Mouse (Mus musculus) MEL (cell line): Measurements from ENCODE around the gene Grip2. TPM values are rescaled to one million over a fixed set of nuclear protein-coding genes. Genes with fewer than 3 reads are reported as not detected.

Source experiments
- DNase-seq: peaks from one replicate; pipeline ENCODE4 v3.0.0; 2011; ENCODE audit warnings: low read depth, low spot score
- H3K27ac ChIP-seq: 2 replicates; pipeline ENCODE4 v1.5.1; 2012; ENCODE audit warnings: low read depth, mild to moderate bottlenecking, control low read depth, low read length, moderate library complexity; ENCODE audit not compliant: control insufficient read depth
- H3K27me3 ChIP-seq, 2 experiments: fragments of 150-350 bp in 1 of 2; sonication (generic) in 1 of 2; 2 replicates each; pipeline ENCODE4 v1.6.1; 2012; ENCODE audit warnings: low read length in 2 of 2, mild to moderate bottlenecking in 2 of 2, improper control_type of control experiment in 1 of 2, moderate library complexity in 1 of 2; ENCODE audit not compliant: insufficient read depth in 2 of 2, control insufficient read depth in 1 of 2
- H3K36me3 ChIP-seq, 2 experiments: 2 replicates each; pipeline ENCODE4 v1.6.1; 2012 to 2014; ENCODE audit warnings: low read length in 2 of 2, improper control_type of control experiment in 1 of 2, inconsistent platforms in 1 of 2, mild to moderate bottlenecking in 1 of 2; ENCODE audit not compliant: insufficient read depth in 2 of 2, control insufficient read depth in 1 of 2
- H3K4me1 ChIP-seq, 2 experiments: fragments of 150-350 bp in 1 of 2; sonication (generic) in 1 of 2; 2 replicates each; pipeline ENCODE4 v1.6.1; 2012; ENCODE audit warnings: low read length in 2 of 2, improper control_type of control experiment in 1 of 2, mild to moderate bottlenecking in 1 of 2; ENCODE audit not compliant: insufficient read depth in 2 of 2, control insufficient read depth in 1 of 2
- H3K4me3 ChIP-seq, 2 experiments: fragments of 150-350 bp in 1 of 2; sonication (generic) in 1 of 2; 2 replicates each; pipeline ENCODE4 v1.5.1; 2012; ENCODE audit warnings: low read depth in 2 of 2, low read length in 2 of 2, mild to moderate bottlenecking in 2 of 2, moderate library complexity in 2 of 2, control low read depth in 1 of 2, improper control_type of control experiment in 1 of 2; ENCODE audit not compliant: control insufficient read depth in 1 of 2, insufficient read depth in 1 of 2
- H3K79me2 ChIP-seq: 2 replicates; pipeline ENCODE4 v1.6.1; 2012; ENCODE audit warnings: mild to moderate bottlenecking, low read length, moderate library complexity; ENCODE audit not compliant: control insufficient read depth, poor library complexity, insufficient read depth
- H3K9ac ChIP-seq: 2 replicates; pipeline ENCODE4 v1.6.1; 2012; ENCODE audit warnings: low read depth, mild to moderate bottlenecking, control low read depth, low read length, moderate library complexity; ENCODE audit not compliant: control insufficient read depth, poor library complexity, severe bottlenecking
- H3K9me3 ChIP-seq: fragments of 150-350 bp; sonication (generic); replicated peaks from 2 replicates; pipeline ENCODE4 v1.6.1; 2012; ENCODE audit warnings: mild to moderate bottlenecking, low read length, improper control_type of control experiment, moderate library complexity; ENCODE audit not compliant: insufficient read depth
- CHD1 ChIP-seq: IDR thresholded peaks from 2 replicates; pipeline ENCODE4 v1.6.1; 2012; ENCODE audit warnings: low read depth, mild to moderate bottlenecking, inconsistent platforms, low read length, improper control_type of control experiment
- CHD2 ChIP-seq: IDR thresholded peaks from 2 replicates; pipeline ENCODE4 v1.6.1; 2011; ENCODE audit warnings: low read length, improper control_type of control experiment
- CTCF ChIP-seq, 3 experiments: IDR thresholded peaks in 2 of 3; conservative IDR thresholded peaks in 1 of 3; 2 replicates each; pipeline ENCODE4 v1.5.1; 2011 to 2012; ENCODE audit warnings: low read length in 3 of 3, low read depth in 2 of 3, mild to moderate bottlenecking in 2 of 3, improper control_type of control experiment in 1 of 3, inconsistent platforms in 1 of 3, mixed read lengths in 1 of 3, moderate library complexity in 1 of 3; ENCODE audit not compliant: control insufficient read depth in 1 of 3, insufficient read depth in 1 of 3, poor library complexity in 1 of 3, severe bottlenecking in 1 of 3
- E2F4 ChIP-seq: IDR thresholded peaks from 2 replicates; pipeline ENCODE4 v1.6.1; 2011; ENCODE audit warnings: low read depth, low read length, improper control_type of control experiment, borderline replicate concordance
- ETS1 ChIP-seq: IDR thresholded peaks from 2 replicates; pipeline ENCODE4 v1.6.1; 2012; ENCODE audit warnings: low read depth, mild to moderate bottlenecking, inconsistent platforms, low read length, improper control_type of control experiment, moderate library complexity
- GATA1 ChIP-seq: IDR thresholded peaks from 2 replicates; pipeline ENCODE4 v1.6.1; 2011; ENCODE audit warnings: low read depth, low read length, improper control_type of control experiment
- HCFC1 ChIP-seq: IDR thresholded peaks from 2 replicates; pipeline ENCODE4 v1.6.1; 2012; ENCODE audit warnings: low read depth, mild to moderate bottlenecking, inconsistent platforms, low read length, improper control_type of control experiment, moderate library complexity
- JUND ChIP-seq: IDR thresholded peaks from 2 replicates; pipeline ENCODE4 v1.6.1; 2011; ENCODE audit warnings: low read depth, mild to moderate bottlenecking, improper control_type of control experiment, low read length
- MEF2A ChIP-seq: IDR thresholded peaks from 2 replicates; pipeline ENCODE4 v1.6.1; 2014; ENCODE audit warnings: low read depth, mild to moderate bottlenecking, inconsistent platforms, low read length, improper control_type of control experiment; ENCODE audit not compliant: poor library complexity, insufficient replicate concordance, severe bottlenecking; ENCODE audit errors: extremely low read depth
- MYC ChIP-seq: IDR thresholded peaks from 2 replicates; pipeline ENCODE4 v1.6.1; 2011; ENCODE audit warnings: low read depth, mild to moderate bottlenecking, low read length, improper control_type of control experiment, moderate library complexity
- NRF1 ChIP-seq: IDR thresholded peaks from 2 replicates; pipeline ENCODE4 v1.6.1; 2014; ENCODE audit warnings: low read depth, mild to moderate bottlenecking, inconsistent platforms, low read length, improper control_type of control experiment, moderate library complexity; ENCODE audit not compliant: poor library complexity, insufficient read depth, severe bottlenecking
- POLR2AphosphoS5 ChIP-seq: IDR thresholded peaks from 2 replicates; pipeline ENCODE4 v1.6.1; 2012; ENCODE audit warnings: low read depth, borderline replicate concordance, mild to moderate bottlenecking, inconsistent platforms, low read length, moderate library complexity, mixed read lengths
- RCOR1 ChIP-seq: IDR thresholded peaks from 2 replicates; pipeline ENCODE4 v1.6.1; 2012; ENCODE audit warnings: low read depth, mild to moderate bottlenecking, inconsistent platforms, low read length, improper control_type of control experiment
- SMC3 ChIP-seq: IDR thresholded peaks from 2 replicates; pipeline ENCODE4 v1.6.1; 2011; ENCODE audit warnings: low read depth, low read length, improper control_type of control experiment
- TAL1 ChIP-seq: IDR thresholded peaks from 2 replicates; pipeline ENCODE4 v1.6.1; 2012; ENCODE audit warnings: mild to moderate bottlenecking, inconsistent platforms, low read length, moderate library complexity, mixed read lengths
- TBP ChIP-seq: IDR thresholded peaks from 2 replicates; pipeline ENCODE4 v1.8.0; 2011; ENCODE audit warnings: low read depth, low read length, improper control_type of control experiment
- TCF12 ChIP-seq: IDR thresholded peaks from 2 replicates; pipeline ENCODE4 v1.6.1; 2014; ENCODE audit warnings: low read depth, mild to moderate bottlenecking, inconsistent platforms, low read length, improper control_type of control experiment, moderate library complexity
- USF2 ChIP-seq, 2 experiments: IDR thresholded peaks; 2 replicates each; pipeline ENCODE4 v1.6.1; 2011 to 2012; ENCODE audit warnings: improper control_type of control experiment in 2 of 2, low read length in 2 of 2, borderline replicate concordance in 1 of 2, inconsistent platforms in 1 of 2, low read depth in 1 of 2, mild to moderate bottlenecking in 1 of 2; ENCODE audit not compliant: insufficient read depth in 1 of 2
- ZC3H11A ChIP-seq: IDR thresholded peaks from 2 replicates; pipeline ENCODE4 v1.6.1; 2012; ENCODE audit warnings: low read depth, mild to moderate bottlenecking, inconsistent platforms, low read length, improper control_type of control experiment
- ZKSCAN1 ChIP-seq: IDR thresholded peaks from 2 replicates; pipeline ENCODE4 v1.6.1; 2012; ENCODE audit warnings: low read depth, mild to moderate bottlenecking, inconsistent platforms, low read length, improper control_type of control experiment, moderate library complexity
- ZMIZ1 ChIP-seq: IDR thresholded peaks from 2 replicates; pipeline ENCODE4 v1.6.1; 2012; ENCODE audit warnings: low read depth, mild to moderate bottlenecking, inconsistent platforms, low read length, improper control_type of control experiment, moderate library complexity
- ZNF384 ChIP-seq: IDR thresholded peaks from 2 replicates; pipeline ENCODE4 v1.6.1; 2012; ENCODE audit warnings: low read depth, mild to moderate bottlenecking, inconsistent platforms, low read length, improper control_type of control experiment
- polyA plus RNA-seq, 2 experiments: library from polyadenylated mRNA; stranded (reverse) in 1 of 2; unstranded in 1 of 2; fragments of >175 nt in 1 of 2; fragments of >200 nt in 1 of 2; gene quantifications; 2 replicates each; pipeline versions ENCODE4 v1.2.1 to v1.2.4; 2012; ENCODE audit warnings: low replicate concordance in 2 of 2, low read depth in 1 of 2; ENCODE audit not compliant: insufficient read length in 2 of 2, insufficient read depth in 1 of 2, missing spikeins in 1 of 2
- total RNA-seq: library from RNA; depleted of rRNA; stranded (reverse); fragments of 300-350 nt; gene quantifications from 2 replicates; pipeline ENCODE4 v1.2.3, GENCODE M21; 2012

Gene Grip2
- total and polyA plus RNA-seq, 3 experiments = not detected

- TF ChIP-seq CHD2 = no peak
- TF ChIP-seq POLR2AphosphoS5 = no peak
- TF ChIP-seq TBP = no peak
- TF ChIP-seq USF2 (IDR thresholded peaks at IDR 0.05; ENCODE audit: borderline replicate concordance in 1 of 2, insufficient read depth in 1 of 2, low read depth in 1 of 2, low read length in 2 of 2) = no peak
- no peak for TF ChIP-seq GATA1
- no peak for TF ChIP-seq TAL1
- TF ChIP-seq NRF1 = no peak
- TF ChIP-seq CHD1 = no peak
- no peak for TF ChIP-seq JUND
- TF ChIP-seq TCF12 = no peak
- no peak for TF ChIP-seq ZKSCAN1
- TF ChIP-seq E2F4 = no peak
- no peak for TF ChIP-seq HCFC1
- TF ChIP-seq ZMIZ1 = no peak
- no peak for TF ChIP-seq SMC3
- DNase-seq = no peak
- Histone ChIP-seq H3K9me3 (no peaks in the 10 kb centered on the region), H3K4me1 (no peaks in the 10 kb centered on the region), H3K27me3 (no peaks in the 10 kb centered on the region), H3K4me3 (no peak overlapping the region), H3K79me2 (no peaks in the 10 kb centered on the region), H3K36me3 (peaks cover 0 to 8% of the 10 kb centered on the region in 2 experiments; a peak in 2 of 4 replicates), H3K27ac (no peak overlapping the region), H3K9ac (no peak overlapping the region)
Measured at GRCm38 (mm10) chr6:91737451-91737850, 89.6 kb downstream of the Grip2 start.

DNA sequence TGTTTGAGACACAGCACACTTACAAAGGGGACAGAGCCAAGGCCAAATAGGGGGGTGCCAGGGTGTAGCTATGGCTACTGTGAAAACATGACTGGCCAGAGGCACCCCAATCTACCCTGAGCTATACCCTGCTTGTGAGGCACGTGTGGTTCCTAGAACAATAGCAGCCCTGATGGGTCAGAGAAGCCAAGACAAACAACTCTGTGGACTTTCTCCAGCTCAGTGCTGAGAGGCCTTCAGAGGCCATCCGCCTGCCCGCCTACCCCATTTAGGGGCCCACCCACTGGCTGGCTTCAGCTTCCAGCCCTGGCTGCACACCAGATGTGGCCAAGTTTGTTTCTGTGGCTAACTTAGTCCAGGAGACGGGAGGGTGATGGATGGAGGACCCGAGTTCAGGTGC is 90.6 kb downstream of the Grip2 start:
- H3K79me2 ChIP-seq = no peaks in the 10 kb centered on the region
- no peaks in the 10 kb centered on the region for H3K4me1 ChIP-seq
- H3K27me3 ChIP-seq = no peaks in the 10 kb centered on the region
- no peaks in the 10 kb centered on the region for H3K9me3 ChIP-seq
- no peak for DNase-seq
- peaks cover 0 to 8% of the 10 kb centered on the region in 2 experiments; a peak in 2 of 4 replicates for H3K36me3 ChIP-seq
- H3K4me3 ChIP-seq = no peak overlapping the region
- no peak overlapping the region for H3K27ac ChIP-seq
- no peak overlapping the region for H3K9ac ChIP-seq
- TF ChIP-seq HCFC1 = no peak
- TF ChIP-seq CTCF (IDR thresholded peaks at IDR 0.05 in 2 of 3, conservative IDR thresholded peaks at IDR 0.05 in 1 of 3; ENCODE audit: control insufficient read depth in 1 of 3, insufficient read depth in 1 of 3, low read depth in 2 of 3, low read length in 3 of 3, poor library complexity in 1 of 3, severe bottlenecking in 1 of 3) = no peak
- no peak for TF ChIP-seq MEF2A
- TF ChIP-seq ZC3H11A = no peak
- no peak for TF ChIP-seq JUND
- no peak for TF ChIP-seq RCOR1
- TF ChIP-seq ETS1 = no peak
- no peak for TF ChIP-seq ZNF384
- TF ChIP-seq E2F4 = no peak
- no peak for TF ChIP-seq MYC
